Mouse (Mus musculus) cerebellum, adult 9-11 months (tissue): ENCODE data around the gene Lgi1.

Source experiments
- DNase-seq: peaks from one replicate; pipeline ENCODE4 v3.0.0; 2022

The Lgi1 gene

GRCm38 (mm10) chr19:38328010-38328409 lies 63.7 kb downstream of the Lgi1 start:
- no peak for DNase-seq

GRCm38 (mm10) chr19:38329257-38329656 lies 64.9 kb downstream of the Lgi1 start:
- DNase-seq, result no peak

- DNase-seq, result no peak
Measured at GRCm38 (mm10) chr19:38331072-38331471, 66.7 kb downstream of the Lgi1 start.

- DNase-seq, result no peak
Measured at GRCm38 (mm10) chr19:38332245-38332644, 67.9 kb downstream of the Lgi1 start.

- no peak for DNase-seq
Measured at GRCm38 (mm10) chr19:38332820-38333219, 68.5 kb downstream of the Lgi1 start.

GRCm38 (mm10) chr19:38336553-38336952 lies 72.2 kb downstream of the Lgi1 start:
- no peak for DNase-seq

GRCm38 (mm10) chr19:38337332-38337731 lies 73.0 kb downstream of the Lgi1 start:
- DNase-seq, result no peak

GRCm38 (mm10) chr19:38339734-38340133 lies 75.4 kb downstream of the Lgi1 start:
- DNase-seq, result no peak

GRCm38 (mm10) chr19:38343246-38343645 lies 78.9 kb downstream of the Lgi1 start:
- no peak for DNase-seq

- no peak for DNase-seq
Measured at GRCm38 (mm10) chr19:38348271-38349012, 84.1 kb downstream of the Lgi1 start.

GRCm38 (mm10) chr19:38349013-38349341 lies 84.6 kb downstream of the Lgi1 start:
- no peak for DNase-seq

GRCm38 (mm10) chr19:38351202-38351601 lies 86.9 kb downstream of the Lgi1 start:
- DNase-seq, result no peak

- no peak for DNase-seq
Measured at GRCm38 (mm10) chr19:38351728-38352127, 87.4 kb downstream of the Lgi1 start.

- peak; percentile 31 for DNase-seq
Measured at GRCm38 (mm10) chr19:38352495-38353130, 88.3 kb downstream of the Lgi1 start.

GRCm38 (mm10) chr19:38354279-38354678 lies 89.9 kb downstream of the Lgi1 start:
- no peak for DNase-seq

- DNase-seq, result no peak
Measured at GRCm38 (mm10) chr19:38354819-38355360, 90.6 kb downstream of the Lgi1 start.

- DNase-seq, result no peak
Measured at GRCm38 (mm10) chr19:38356211-38356828, 92.0 kb downstream of the Lgi1 start.

GRCm38 (mm10) chr19:38357956-38358623 lies 93.8 kb downstream of the Lgi1 start:
- DNase-seq, result no peak

GRCm38 (mm10) chr19:38359287-38359686 lies 95.0 kb downstream of the Lgi1 start:
- no peak for DNase-seq
